Mouse (Mus musculus) CH12.LX (cell line): ENCODE results near the gene Acadvl.

Source experiments
- CHD2 ChIP-seq: IDR thresholded peaks from 2 replicates; pipeline ENCODE4 v1.6.1; 2011; ENCODE audit warnings: low read length, improper control_type of control experiment
- CTCF ChIP-seq, 2 experiments: IDR thresholded peaks in 1 of 2; conservative IDR thresholded peaks in 1 of 2; 2 replicates each; pipeline ENCODE4 v1.5.1; 2011 to 2012; ENCODE audit warnings: low read depth in 2 of 2, low read length in 2 of 2, improper control_type of control experiment in 1 of 2, inconsistent platforms in 1 of 2, mild to moderate bottlenecking in 1 of 2, moderate library complexity in 1 of 2
- EP300 ChIP-seq: IDR thresholded peaks from 2 replicates; pipeline ENCODE4 v1.6.1; 2011; ENCODE audit warnings: low read length, improper control_type of control experiment
- ETS1 ChIP-seq: conservative IDR thresholded peaks from 2 replicates; pipeline ENCODE4 v1.6.1; 2012; ENCODE audit warnings: low read depth, mild to moderate bottlenecking, inconsistent platforms, low read length, improper control_type of control experiment, moderate library complexity
- MAX ChIP-seq: IDR thresholded peaks from 2 replicates; pipeline ENCODE4 v1.6.1; 2011; ENCODE audit warnings: low read length, improper control_type of control experiment
- NRF1 ChIP-seq: IDR thresholded peaks from 2 replicates; pipeline ENCODE4 v1.6.1; 2014; ENCODE audit warnings: low read depth, mild to moderate bottlenecking, inconsistent platforms, low read length, improper control_type of control experiment, moderate library complexity
- POLR2A ChIP-seq: IDR thresholded peaks from 2 replicates; pipeline ENCODE4 v1.6.1; 2011; ENCODE audit warnings: low read depth, mild to moderate bottlenecking, improper control_type of control experiment, low read length
- TBP ChIP-seq: conservative IDR thresholded peaks from 2 replicates; pipeline ENCODE4 v1.6.1; 2011; ENCODE audit warnings: low read depth, low read length, improper control_type of control experiment
- TCF12 ChIP-seq: IDR thresholded peaks from 2 replicates; pipeline ENCODE4 v1.6.1; 2014; ENCODE audit warnings: low read depth, mild to moderate bottlenecking, inconsistent platforms, low read length, improper control_type of control experiment
- USF1 ChIP-seq: IDR thresholded peaks from 2 replicates; pipeline ENCODE4 v1.6.1; 2014; ENCODE audit warnings: low read depth, mild to moderate bottlenecking, inconsistent platforms, low read length, improper control_type of control experiment
- USF2 ChIP-seq: conservative IDR thresholded peaks from 2 replicates; pipeline ENCODE4 v1.6.1; 2011; ENCODE audit warnings: low read depth, low read length, improper control_type of control experiment
- ZKSCAN1 ChIP-seq: IDR thresholded peaks from 2 replicates; pipeline ENCODE4 v1.6.1; 2012; ENCODE audit warnings: low read depth, inconsistent platforms, low read length, improper control_type of control experiment, borderline replicate concordance

- TF ChIP-seq POLR2A (no peak), USF1 (no peak), USF2 (no peak), CTCF (conservative IDR thresholded peaks at IDR 0.05 in 1 of 2, IDR thresholded peaks at IDR 0.05 in 1 of 2; ENCODE audit: low read depth in 2 of 2, low read length in 2 of 2) (peak; percentile 62 to 70), TBP (no peak), MAX (no peak), ETS1 (no peak), CHD2 (no peak), TCF12 (no peak), ZKSCAN1 (no peak), EP300 (no peak), NRF1 (no peak)
These were observed 54.6 kb downstream of the Acadvl start for GRCm38 (mm10) chr11:69960616-69961015.
